Mouse (Mus musculus) lung, postnatal 0 days (tissue): ENCODE measurements around the gene Txn2. TPM values are rescaled to one million over a fixed set of nuclear protein-coding genes. Genes with fewer than 3 reads are reported as not detected.
A peak's percentile ranks its signal among the peaks of the same experiment; 100 is the strongest.

ENCODE experiments used
- ATAC-seq: fragments of 200-750 bp; cut with Nextera tagmentation; 2 replicates; pipeline ENCODE4 v1.8.0; 2017; ENCODE audit warnings: moderate library complexity
- DNase-seq: peaks from one replicate; pipeline ENCODE4 v3.0.0-alpha.2; 2016; ENCODE audit warnings: low spot score
- H3K27ac ChIP-seq: fragments of 300-500 bp; sonication (generic); 2 replicates; pipeline ENCODE4 v1.5.1; 2014; ENCODE audit warnings: antibody characterized with exemption, mild to moderate bottlenecking, low read length, mixed read lengths
- H3K27me3 ChIP-seq: fragments of 300-500 bp; sonication (generic); replicated peaks from 2 replicates; pipeline ENCODE4 v1.6.1; 2014; ENCODE audit warnings: low read length, mixed read lengths; ENCODE audit not compliant: insufficient read depth
- H3K36me3 ChIP-seq: fragments of 300-500 bp; sonication (generic); 2 replicates; pipeline ENCODE4 v1.6.1; 2014; ENCODE audit warnings: low read length, mixed read lengths; ENCODE audit not compliant: insufficient read depth
- H3K4me1 ChIP-seq: fragments of 300-500 bp; sonication (generic); 2 replicates; pipeline ENCODE4 v1.6.1; 2014; ENCODE audit warnings: antibody characterized with exemption, low read depth, low read length, mixed read lengths; ENCODE audit not compliant: insufficient read depth
- H3K4me2 ChIP-seq: fragments of 300-500 bp; sonication (generic); replicated peaks from 2 replicates; pipeline ENCODE4 v1.6.1; 2014; ENCODE audit warnings: low read depth, mild to moderate bottlenecking, low read length, moderate library complexity, mixed read lengths
- H3K4me3 ChIP-seq: fragments of 300-500 bp; sonication (generic); 2 replicates; pipeline ENCODE4 v1.5.1; 2014; ENCODE audit warnings: low read depth, low read length
- H3K9ac ChIP-seq: fragments of 300-500 bp; sonication (generic); replicated peaks from 2 replicates; pipeline ENCODE4 v1.6.1; 2014; ENCODE audit warnings: low read depth, mild to moderate bottlenecking
- H3K9me3 ChIP-seq: fragments of 300-500 bp; sonication (generic); 2 replicates; pipeline ENCODE4 v1.6.1; 2016; ENCODE audit warnings: low read length, mixed read lengths
- CTCF ChIP-seq: IDR thresholded peaks from 2 replicates; pipeline ENCODE4 v1.5.1; 2016; ENCODE audit warnings: antibody characterized with exemption, mild to moderate bottlenecking
- EP300 ChIP-seq: IDR thresholded peaks from 2 replicates; pipeline ENCODE4 v1.6.1; 2016; ENCODE audit warnings: antibody characterized with exemption, mild to moderate bottlenecking, control low read depth
- WGBS: fragments of 180-500 bp; shearing (Covaris S2); extraction: QIAGEN DNeasy Blood & Tissue Kit; methylation state at CpG from one replicate; pipeline ENCODE4 v1.1.7; 2014; 5-methylcytosine and 5-hydroxymethylcytosine counted together
- polyA plus RNA-seq: library from polyadenylated mRNA; unstranded; fragments of >200 nt; fragmentation: Nextera tagmentation; extraction: Ambion mirVana; gene quantifications from 2 replicates; pipeline ENCODE4 v1.2.1, GENCODE M21; 2015

Txn2 gene
- polyA plus RNA-seq, result 121 and 122 TPM in 2 replicates

- H3K27me3 ChIP-seq, result no peaks in the 10 kb centered on the region
- peak within 1 kb of the TSS; percentile 51 for H3K4me3 ChIP-seq
- DNase-seq (peak; percentile 100), ATAC-seq (peak; percentile 96)
- 0% methylated on average over 34 of the region's 34 CpGs for WGBS
- H3K27ac ChIP-seq, result peak within 1 kb of the TSS; percentile 90
- no peaks in the 10 kb centered on the region for H3K9me3 ChIP-seq
- TF ChIP-seq CTCF, result peak; percentile 43
- TF ChIP-seq EP300, result peak; percentile 45
- peak within 1 kb of the TSS; percentile 61 for H3K4me2 ChIP-seq
- peaks cover 6% of the 10 kb centered on the region for H3K4me1 ChIP-seq
- peak within 1 kb of the TSS; percentile 43 for H3K9ac ChIP-seq
- 0 out of 2 replicates have a peak, but pooled peaks cover 3% of the 10 kb centered on the region for H3K36me3 ChIP-seq
Measured at GRCm38 (mm10) chr15:77928673-77929331, at the start of gene Txn2. TSS of gene Txn2 (minus strand) at chr15:77929006.

- WGBS, result 60% methylated on average over 3 of the region's 3 CpGs
- no peaks in the 10 kb centered on the region for H3K27me3 ChIP-seq
- no peak overlapping the region for H3K4me2 ChIP-seq
- no peak overlapping the region for H3K9ac ChIP-seq
- H3K27ac ChIP-seq, result no peak overlapping the region
- DNase-seq (no peak), ATAC-seq (no peak)
- no peaks in the 10 kb centered on the region for H3K9me3 ChIP-seq
- TF ChIP-seq CTCF, result no peak
- TF ChIP-seq EP300, result no peak
- no peaks in the 10 kb centered on the region for H3K4me1 ChIP-seq
- no peaks in the 10 kb centered on the region for H3K36me3 ChIP-seq
- H3K4me3 ChIP-seq, result no peak overlapping the region
Measured at GRCm38 (mm10) chr15:77977663-77978062, 48.9 kb upstream of the Txn2 start.

- DNase-seq, result no peak
- no peak overlapping the region for H3K4me3 ChIP-seq
- WGBS, result 58% methylated on average over 6 of the region's 6 CpGs
- no peaks in the 10 kb centered on the region for H3K27me3 ChIP-seq
- H3K4me2 ChIP-seq, result no peak overlapping the region
- no peak for TF ChIP-seq CTCF
- no peak for ATAC-seq
- H3K9me3 ChIP-seq, result no peaks in the 10 kb centered on the region
- H3K4me1 ChIP-seq, result peaks cover 7% of the 10 kb centered on the region; the same call in 1 of the 2 replicates
- no peak overlapping the region for H3K9ac ChIP-seq
- H3K27ac ChIP-seq, result no peak overlapping the region
- no peaks in the 10 kb centered on the region for H3K36me3 ChIP-seq
Measured at GRCm38 (mm10) chr15:77974165-77974841, 45.5 kb upstream of the Txn2 start.

GRCm38 (mm10) chr15:77970470-77971292, 41.9 kb upstream of the Txn2 start, which contains the start of gene Eif3d:
TSS of gene Eif3d (minus strand) at chr15:77970813.
- ATAC-seq (peak; percentile 94), DNase-seq (peak; percentile 97)
- H3K4me3 ChIP-seq, result peak within 1 kb of the TSS; percentile 87
- under 1% methylated on average over 72 of the region's 72 CpGs for WGBS
- no peaks in the 10 kb centered on the region for H3K27me3 ChIP-seq
- H3K36me3 ChIP-seq, result peaks cover 25% of the 10 kb centered on the region; the same call in 1 of the 2 replicates
- peak within 1 kb of the TSS; percentile 99 for H3K9ac ChIP-seq
- H3K4me1 ChIP-seq, result peaks cover 8% of the 10 kb centered on the region; the same call in 1 of the 2 replicates
- peak within 1 kb of the TSS; percentile 97 for H3K27ac ChIP-seq
- no peaks in the 10 kb centered on the region for H3K9me3 ChIP-seq
- TF ChIP-seq CTCF, result 0 out of 2 replicates have a peak, but pooled peaks have one; percentile 2
- 0 out of 2 replicates have a peak, but pooled peaks have one; percentile 60 for TF ChIP-seq EP300
- peak within 1 kb of the TSS; percentile 81 for H3K4me2 ChIP-seq

GRCm38 (mm10) chr15:77969940-77970469, 41.2 kb upstream of the Txn2 start:
- peak; percentile 41 for DNase-seq
- ATAC-seq, result no peak; the same call in 1 of the 2 replicates

More at GRCm38 (mm10) chr15:77969940-77970469, 41.2 kb upstream of the Txn2 start:
- Histone ChIP-seq H3K4me1 (peaks cover 8% of the 10 kb centered on the region; the same call in 1 of the 2 replicates), H3K4me3 (peak overlapping the region; percentile 87), H3K36me3 (peaks cover 31% of the 10 kb centered on the region; the same call in 1 of the 2 replicates), H3K9me3 (no peaks in the 10 kb centered on the region), H3K27me3 (no peaks in the 10 kb centered on the region), H3K4me2 (peak overlapping the region; percentile 81), H3K27ac (peak overlapping the region; percentile 97), H3K9ac (peak overlapping the region; percentile 99)
- TF ChIP-seq CTCF (no peak), EP300 (no peak)
- WGBS, result 1% methylated on average over 15 of the region's 15 CpGs
